ENCODE assay signal across 13 mouse cellular contexts in genomic region chr1:172024140-172024895, GRCm38 (mm10). TPM values are rescaled to one million over a fixed set of nuclear protein-coding genes. Genes with fewer than 3 reads are reported as not detected.
A peak's percentile ranks its signal among the peaks of the same experiment; 100 is the strongest.
DNase-seq lines count a peak whose midpoint lies in the region; ATAC-seq and TF ChIP-seq lines count a peak whose summit lies in the region.
"Had no signal": no experiment of that assay in that cellular context is flagged by ENCODE, and none has a peak within 500 bp of the region (broad histone marks: within the 10 kb centered on the region; RNA-seq: fewer than 3 reads in every experiment).

No protein-coding gene starts in this region.

- H3K4me1 ChIP-seq in lung, embryonic 15.5 days, result peaks cover 40% of the 10 kb centered on the region
- H3K4me1 ChIP-seq in lung, postnatal 0 days (ENCODE audit: insufficient read depth, low read depth, low read length), result peaks cover 4% of the 10 kb centered on the region; the same call in 1 of the 2 replicates
- H3K4me1 ChIP-seq in forebrain, embryonic 13.5 days, result peaks cover 84% of the 10 kb centered on the region
- peaks cover 29% of the 10 kb centered on the region for H3K4me1 ChIP-seq in limb, embryonic 14.5 days (ENCODE audit: control insufficient read depth, insufficient read depth, low read length)
- H3K4me1 ChIP-seq in stomach, postnatal 0 days (replicated peaks; ENCODE audit: control insufficient read depth, insufficient read depth), result peaks cover 6% of the 10 kb centered on the region; the same call in 1 of the 2 replicates

- TF ChIP-seq POLR2A in limb, embryonic 14.5 days (IDR thresholded peaks at IDR 0.05; ENCODE audit: borderline replicate concordance, extremely low read depth, insufficient read depth, insufficient read length), result no peak

- no peak overlapping the region for H3K4me3 ChIP-seq in lung, embryonic 15.5 days
- H3K4me3 ChIP-seq in lung, postnatal 0 days (ENCODE audit: low read depth, low read length), result no peak overlapping the region
- H3K4me3 ChIP-seq in forebrain, embryonic 13.5 days, result peak overlapping the region; percentile 95
- H3K4me3 ChIP-seq in limb, embryonic 14.5 days (replicated peaks; ENCODE audit: low read length), result peak overlapping the region; percentile 95; the same call in 1 of the 2 replicates
- H3K4me3 ChIP-seq in stomach, postnatal 0 days (ENCODE audit: low read depth, low read length), result no peak overlapping the region

- TF ChIP-seq EP300 in lung, postnatal 0 days (IDR thresholded peaks at IDR 0.05), result no peak
- no peak for TF ChIP-seq EP300 in stomach, postnatal 0 days (optimal IDR thresholded peaks at IDR 0.05)

- TF ChIP-seq CTCF in lung, postnatal 0 days (IDR thresholded peaks at IDR 0.05), result no peak
- no peak for TF ChIP-seq CTCF in stomach, postnatal 0 days (IDR thresholded peaks at IDR 0.05; ENCODE audit: low read depth)

- no peak for DNase-seq in lung, postnatal 0 days (ENCODE audit: low spot score)
- DNase-seq in limb, embryonic 14.5 days (ENCODE audit: low spot score), result no peak
- DNase-seq in stomach, postnatal 0 days (ENCODE audit: low spot score), result no peak
- no peak for DNase-seq in left cerebral cortex, postnatal 36 days (ENCODE audit: low spot score in 2 of 2)
- DNase-seq: kidney, adult 8-10 months; right cerebral cortex, postnatal 14 days had no signal

- H3K27me3 ChIP-seq in lung, embryonic 15.5 days, result no peaks in the 10 kb centered on the region
- no peaks in the 10 kb centered on the region for H3K27me3 ChIP-seq in lung, postnatal 0 days (replicated peaks; ENCODE audit: insufficient read depth, low read length)
- H3K27me3 ChIP-seq in forebrain, embryonic 13.5 days, result no peaks in the 10 kb centered on the region
- no peaks in the 10 kb centered on the region for H3K27me3 ChIP-seq in limb, embryonic 14.5 days (ENCODE audit: control insufficient read depth, insufficient read depth, low read length)
- H3K27me3 ChIP-seq in stomach, postnatal 0 days (ENCODE audit: control insufficient read depth, insufficient read depth, low read length), result no peaks in the 10 kb centered on the region

- ATAC-seq in lung, embryonic 15.5 days (ENCODE audit: borderline replicate concordance, extremely low read depth, low FRiP score, low TSS enrichment), result no peak
- ATAC-seq in lung, postnatal 0 days, result no peak
- ATAC-seq in forebrain, embryonic 13.5 days, result no peak
- no peak for ATAC-seq in limb, embryonic 14.5 days (ENCODE audit: low FRiP score, low read depth)
- ATAC-seq in stomach, postnatal 0 days (ENCODE audit: low FRiP score, low TSS enrichment), result no peak
- ATAC-seq in cerebellum, adult (ENCODE audit: insufficient number of reproducible peaks, low FRiP score, low TSS enrichment), result no peak
- no peak for ATAC-seq in inflammation-experienced regulatory T-cells, adult 6 months

- H3K4me2 ChIP-seq in lung, embryonic 15.5 days, result peak overlapping the region; percentile 70
- no peak overlapping the region for H3K4me2 ChIP-seq in lung, postnatal 0 days (replicated peaks; ENCODE audit: low read depth, low read length)
- peak overlapping the region; percentile 96 for H3K4me2 ChIP-seq in forebrain, embryonic 13.5 days
- peak overlapping the region; percentile 52; the same call in 1 of the 2 replicates for H3K4me2 ChIP-seq in limb, embryonic 14.5 days (replicated peaks; ENCODE audit: low read depth, low read length, severe bottlenecking)
- 0 out of 2 replicates have a peak overlapping the region, but pooled peaks have one; percentile 8 for H3K4me2 ChIP-seq in stomach, postnatal 0 days (replicated peaks; ENCODE audit: low read depth)

- no peak overlapping the region for H3K27ac ChIP-seq in lung, embryonic 15.5 days
- no peak overlapping the region for H3K27ac ChIP-seq in lung, postnatal 0 days (ENCODE audit: low read length)
- H3K27ac ChIP-seq in forebrain, embryonic 13.5 days, result peak overlapping the region; percentile 99
- H3K27ac ChIP-seq in limb, embryonic 14.5 days (replicated peaks; ENCODE audit: low read depth, low read length), result no peak overlapping the region
- no peak overlapping the region for H3K27ac ChIP-seq in stomach, postnatal 0 days (replicated peaks)

- intact Hi-C loops in left cerebral cortex, postnatal 36 days (cut with DNase I), result loop anchor here (10.0 kb wide), 1 partner anchor 290 kb away; no protein-coding TSS in a partner anchor

- 67% methylated on average over 9 of the region's 9 CpGs for WGBS in lung, embryonic 15.5 days
- WGBS in lung, postnatal 0 days, result 65% methylated on average over 9 of the region's 9 CpGs
- WGBS in forebrain, embryonic 13.5 days, result 14% methylated on average over 9 of the region's 9 CpGs
- WGBS in limb, embryonic 14.5 days, result 47% methylated on average over 9 of the region's 9 CpGs
- WGBS in stomach, postnatal 0 days, result 60% methylated on average over 9 of the region's 9 CpGs

- H3K9ac ChIP-seq in lung, embryonic 15.5 days, result no peak overlapping the region
- H3K9ac ChIP-seq in lung, postnatal 0 days (replicated peaks; ENCODE audit: low read depth), result no peak overlapping the region
- H3K9ac ChIP-seq in forebrain, embryonic 13.5 days, result peak overlapping the region; percentile 98
- no peak overlapping the region for H3K9ac ChIP-seq in limb, embryonic 14.5 days (ENCODE audit: low read depth, low read length, severe bottlenecking)
- no peak overlapping the region for H3K9ac ChIP-seq in stomach, postnatal 0 days (ENCODE audit: low read length)

- H3K36me3 ChIP-seq in lung, embryonic 15.5 days, result no peaks in the 10 kb centered on the region
- H3K36me3 ChIP-seq in lung, postnatal 0 days (ENCODE audit: insufficient read depth, low read length), result no peaks in the 10 kb centered on the region
- peaks cover 28% of the 10 kb centered on the region for H3K36me3 ChIP-seq in forebrain, embryonic 13.5 days (ENCODE audit: poor library complexity, severe bottlenecking)
- no peaks in the 10 kb centered on the region for H3K36me3 ChIP-seq in limb, embryonic 14.5 days (ENCODE audit: control insufficient read depth, insufficient read depth, low read length)
- H3K36me3 ChIP-seq in stomach, postnatal 0 days (ENCODE audit: control insufficient read depth, insufficient read depth, low read length), result no peaks in the 10 kb centered on the region
- H3K36me3 ChIP-seq: G1E had no signal

- H3K9me3 ChIP-seq in lung, embryonic 15.5 days, result no peaks in the 10 kb centered on the region
- no peaks in the 10 kb centered on the region for H3K9me3 ChIP-seq in lung, postnatal 0 days (ENCODE audit: low read length)
- H3K9me3 ChIP-seq in forebrain, embryonic 13.5 days (replicated peaks), result no peaks in the 10 kb centered on the region
- no peaks in the 10 kb centered on the region for H3K9me3 ChIP-seq in limb, embryonic 14.5 days (ENCODE audit: control insufficient read depth, low read length)
- no peaks in the 10 kb centered on the region for H3K9me3 ChIP-seq in stomach, postnatal 0 days (ENCODE audit: control insufficient read depth, low read length)
- H3K9me3 ChIP-seq: G1E had no signal

RNA-seq across cellular contexts. Expression of gene Vangl2, which starts 3.9 kb away (rescaled TPM):
- polyA plus RNA-seq in lung, embryonic 15.5 days (2015; fragmentation: Nextera tagmentation; extraction: Ambion mirVana), result 11.5 and 14.1 TPM in 2 replicates
- polyA plus RNA-seq in lung, postnatal 0 days (2015; fragmentation: Nextera tagmentation; extraction: Ambion mirVana), result 6.2 and 6.9 TPM in 2 replicates
- polyA plus RNA-seq in forebrain, embryonic 13.5 days (2015; fragmentation: Nextera tagmentation; extraction: Ambion mirVana), result 55.0 and 55.4 TPM in 2 replicates
- 29.4 and 35.6 TPM in 2 replicates for polyA plus RNA-seq in limb, embryonic 14.5 days (2012; rRNA removed)
- 15.6 and 19.1 TPM in 2 replicates for polyA plus RNA-seq in limb, embryonic 14.5 days (2014; fragmentation: Nextera tagmentation; extraction: Ambion mirVana)
- 5.2 and 5.4 TPM in 2 replicates for polyA plus RNA-seq in stomach, postnatal 0 days (2015; fragmentation: Nextera tagmentation; extraction: Ambion mirVana)
- under 1 TPM; 0.57 to 0.66 (median 0.64) TPM for polyA plus RNA-seq in inflammation-experienced regulatory T-cells, adult 6 months (2017; shearing (Covaris generic))
- 10 to 100 TPM; 10.5 to 16.4 TPM for total RNA-seq in left cerebral cortex, postnatal 36 days (2021)
- polyA plus RNA-seq: G1E had no signal

RNA-seq across cellular contexts. Expression of gene Nhlh1, which starts 33.1 kb away (rescaled TPM):
- polyA plus RNA-seq in lung, embryonic 15.5 days (2015; fragmentation: Nextera tagmentation; extraction: Ambion mirVana), result not detected in 2 replicates
- polyA plus RNA-seq in lung, postnatal 0 days (2015; fragmentation: Nextera tagmentation; extraction: Ambion mirVana), result not detected in 2 replicates
- 7.3 and 7.8 TPM in 2 replicates for polyA plus RNA-seq in forebrain, embryonic 13.5 days (2015; fragmentation: Nextera tagmentation; extraction: Ambion mirVana)
- polyA plus RNA-seq in limb, embryonic 14.5 days (2012; rRNA removed), result 0.25 and 0.41 TPM in 2 replicates
- not detected in 2 replicates for polyA plus RNA-seq in limb, embryonic 14.5 days (2014; fragmentation: Nextera tagmentation; extraction: Ambion mirVana)
- not detected in 2 replicates for polyA plus RNA-seq in stomach, postnatal 0 days (2015; fragmentation: Nextera tagmentation; extraction: Ambion mirVana)
- polyA plus RNA-seq in inflammation-experienced regulatory T-cells, adult 6 months (2017; shearing (Covaris generic)), result not detected
- total RNA-seq in left cerebral cortex, postnatal 36 days (2021), result under 1 TPM; 0.42 to 0.72 TPM
- total RNA-seq: G1E; gastrocnemius, postnatal 4 days; liver, adult 2 months had no signal
- polyA plus RNA-seq: liver, adult 2 months had no signal

RNA-seq across cellular contexts. Expression of gene Copa, which starts 58.0 kb away (rescaled TPM):
- 229 and 235 TPM in 2 replicates for polyA plus RNA-seq in lung, embryonic 15.5 days (2015; fragmentation: Nextera tagmentation; extraction: Ambion mirVana)
- 99.1 and 111 TPM in 2 replicates for polyA plus RNA-seq in lung, postnatal 0 days (2015; fragmentation: Nextera tagmentation; extraction: Ambion mirVana)
- 174 and 194 TPM in 2 replicates for polyA plus RNA-seq in forebrain, embryonic 13.5 days (2015; fragmentation: Nextera tagmentation; extraction: Ambion mirVana)
- polyA plus RNA-seq in limb, embryonic 14.5 days (2012; rRNA removed), result 187 and 191 TPM in 2 replicates
- 230 and 247 TPM in 2 replicates for polyA plus RNA-seq in limb, embryonic 14.5 days (2014; fragmentation: Nextera tagmentation; extraction: Ambion mirVana)
- polyA plus RNA-seq in stomach, postnatal 0 days (2015; fragmentation: Nextera tagmentation; extraction: Ambion mirVana), result 89.6 and 90.8 TPM in 2 replicates
- polyA plus RNA-seq in inflammation-experienced regulatory T-cells, adult 6 months (2017; shearing (Covaris generic)), result 100 to 1,000 TPM in 1 of 3 experiments, 10 to 100 TPM in 2; 94.5 to 111 (median 98.0) TPM
- total RNA-seq in left cerebral cortex, postnatal 36 days (2021), result 100 to 1,000 TPM; 143 to 144 TPM

RNA-seq across cellular contexts. Expression of gene Ncstn, which starts 58.3 kb away (rescaled TPM):
- polyA plus RNA-seq in lung, embryonic 15.5 days (2015; fragmentation: Nextera tagmentation; extraction: Ambion mirVana), result 131 and 132 TPM in 2 replicates
- polyA plus RNA-seq in lung, postnatal 0 days (2015; fragmentation: Nextera tagmentation; extraction: Ambion mirVana), result 103 and 108 TPM in 2 replicates
- 95.5 and 106 TPM in 2 replicates for polyA plus RNA-seq in forebrain, embryonic 13.5 days (2015; fragmentation: Nextera tagmentation; extraction: Ambion mirVana)
- polyA plus RNA-seq in limb, embryonic 14.5 days (2012; rRNA removed), result 137 and 161 TPM in 2 replicates
- 98.4 and 103 TPM in 2 replicates for polyA plus RNA-seq in limb, embryonic 14.5 days (2014; fragmentation: Nextera tagmentation; extraction: Ambion mirVana)
- 79.3 and 84.2 TPM in 2 replicates for polyA plus RNA-seq in stomach, postnatal 0 days (2015; fragmentation: Nextera tagmentation; extraction: Ambion mirVana)
- 100 to 1,000 TPM in 2 of 3 experiments, 10 to 100 TPM in 1; 97.1 to 147 (median 109) TPM for polyA plus RNA-seq in inflammation-experienced regulatory T-cells, adult 6 months (2017; shearing (Covaris generic))
- 10 to 100 TPM; 63.3 to 71.6 TPM for total RNA-seq in left cerebral cortex, postnatal 36 days (2021)

Comparison
In these comparisons a context has a peak if more than half of its experiments do, and no peak if none do; other contexts are left out.
1. H3K4me3 ChIP-seq: peak in forebrain, embryonic 13.5 days (single experiment) and limb, embryonic 14.5 days (single experiment); none in lung, embryonic 15.5 days (single experiment), lung, postnatal 0 days (single experiment) and stomach, postnatal 0 days (single experiment).